Mouse (Mus musculus): ENCODE measurements around the gene Cenps. TPM values are rescaled to one million over a fixed set of nuclear protein-coding genes. Genes with fewer than 3 reads are reported as not detected.

The Cenps gene
- total and polyA plus RNA-seq, 3 experiments, result 19.5 to 74.6 (median 43.7) TPM

DNA sequence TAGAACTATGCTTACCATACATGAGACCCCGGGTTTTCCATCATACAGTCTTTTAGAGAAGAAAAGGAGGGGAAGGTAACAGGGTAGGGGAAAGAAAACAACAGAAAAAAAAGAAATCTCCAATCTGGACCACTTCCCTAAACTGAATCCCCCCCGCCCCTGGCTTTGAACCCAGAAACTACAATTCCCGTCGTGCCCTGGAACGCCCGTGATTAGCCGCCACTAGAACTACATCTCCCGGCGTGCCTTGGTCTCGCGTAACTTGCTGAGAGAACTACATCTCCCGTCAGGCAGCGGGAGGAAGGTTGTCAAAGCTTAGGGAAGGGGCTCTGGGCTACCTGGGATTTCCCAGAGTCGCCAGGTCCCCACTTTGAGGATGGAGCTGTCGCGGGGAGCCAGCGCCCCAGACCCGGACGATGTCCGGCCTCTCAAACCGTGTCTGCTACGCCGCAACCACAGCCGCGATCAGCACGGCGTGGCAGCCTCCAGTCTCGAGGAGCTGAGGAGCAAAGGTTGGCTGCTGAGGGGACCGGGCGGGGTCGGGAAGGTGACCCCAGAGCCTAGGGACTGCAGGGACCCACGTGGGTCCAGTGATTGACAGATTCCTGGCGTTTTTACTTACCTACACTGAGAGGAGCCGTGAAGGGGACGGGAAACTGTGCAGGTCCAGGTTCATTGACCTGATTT, 33.4 kb downstream of the Cenps start, which contains the start of gene Dffa:
Gene Dffa (plus strand): TSS at position 272 of the 687 bp plus-strand sequence.
- DNase-seq (ENCODE audit: extremely low read depth), result peak; percentile 93
- peak within 1 kb of the TSS; percentile 75 for H3K9ac ChIP-seq (ENCODE audit: insufficient read depth, low read depth)
- H3K9me3 ChIP-seq (replicated peaks; ENCODE audit: low read length), result no peaks in the 10 kb centered on the region
- dilution Hi-C loops (cut with MboI; ENCODE audit: extremely low pct_ligation_motif_present, extremely low pct_unique_long_range_greater_than_20kb, low sequenced_read_pairs) (no loop called here), in situ Hi-C loops (cut with MboI; ENCODE audit: low pct_ligation_motif_present, low pct_unique_long_range_greater_than_20kb, low sequenced_read_pairs) (no loop called here)
- TF ChIP-seq NELFE (IDR thresholded peaks at IDR 0.05; ENCODE audit: low read depth, low read length), result peak; percentile 55; the same call in 1 of the 2 replicates
- no peak for TF ChIP-seq RAD21 (IDR thresholded peaks at IDR 0.05; ENCODE audit: low read depth, low read length)
- no peak for TF ChIP-seq JUN (IDR thresholded peaks at IDR 0.05; ENCODE audit: insufficient read depth, low read depth, low read length)
- no peak for TF ChIP-seq SMC3 (IDR thresholded peaks at IDR 0.05; ENCODE audit: low read depth, low read length)
- TF ChIP-seq MAZ (IDR thresholded peaks at IDR 0.05; ENCODE audit: low read depth, low read length), result no peak; the same call in 1 of the 2 replicates
- TF ChIP-seq ZNF384 (IDR thresholded peaks at IDR 0.05; ENCODE audit: low read depth, low read length), result peak; percentile 72
- TF ChIP-seq UBTF (IDR thresholded peaks at IDR 0.05; ENCODE audit: low read depth, low read length), result no peak
- no peak for TF ChIP-seq ZKSCAN1 (IDR thresholded peaks at IDR 0.05; ENCODE audit: borderline replicate concordance, low read depth, low read length)
- peak; percentile 66 for TF ChIP-seq BHLHE40 (IDR thresholded peaks at IDR 0.05; ENCODE audit: low read depth, low read length)
- peak; percentile 38; the same call in 1 of the 2 replicates for TF ChIP-seq USF1 (IDR thresholded peaks at IDR 0.05; ENCODE audit: low read depth, low read length)
- peak; percentile 99 for TF ChIP-seq HCFC1 (IDR thresholded peaks at IDR 0.05; ENCODE audit: low read depth, low read length)
- TF ChIP-seq EP300 (IDR thresholded peaks at IDR 0.05; ENCODE audit: low read length), result no peak
- peak; percentile 43; the same call in 1 of the 2 replicates for TF ChIP-seq NRF1 (IDR thresholded peaks at IDR 0.05; ENCODE audit: low read depth, low read length)
- TF ChIP-seq MAX (IDR thresholded peaks at IDR 0.05; ENCODE audit: low read length), result no peak
- no peak for TF ChIP-seq RCOR1 (conservative IDR thresholded peaks at IDR 0.05; ENCODE audit: low read depth, low read length)
- peak; percentile 100 for TF ChIP-seq KAT2A (IDR thresholded peaks at IDR 0.05; ENCODE audit: insufficient replicate concordance, low read length)
- peak; percentile 95 for TF ChIP-seq SIN3A (IDR thresholded peaks at IDR 0.05; ENCODE audit: low read length)
- TF ChIP-seq IRF4 (IDR thresholded peaks at IDR 0.05; ENCODE audit: low read depth, low read length), result 0 out of 2 replicates have a peak, but pooled peaks have one; percentile 48
- TF ChIP-seq POLR2A (IDR thresholded peaks at IDR 0.05; ENCODE audit: low read depth, low read length), result peak; percentile 82
- TF ChIP-seq E2F4 (IDR thresholded peaks at IDR 0.05; ENCODE audit: insufficient replicate concordance, low read depth, low read length), result no peak
- peak; percentile 38; the same call in 1 of the 2 replicates for TF ChIP-seq MEF2A (IDR thresholded peaks at IDR 0.05; ENCODE audit: borderline replicate concordance, low read depth, low read length)
- peak; percentile 100 for TF ChIP-seq CHD2 (IDR thresholded peaks at IDR 0.05; ENCODE audit: low read length)
- 0 out of 2 replicates have a peak, but pooled peaks have one; percentile 13 for TF ChIP-seq MYC (IDR thresholded peaks at IDR 0.05; ENCODE audit: low read depth, low read length)
- TF ChIP-seq CTCF (conservative IDR thresholded peaks at IDR 0.05 in 1 of 2, IDR thresholded peaks at IDR 0.05 in 1 of 2; ENCODE audit: low read depth in 2 of 2, low read length in 2 of 2), result no peak
- no peak for TF ChIP-seq MAFK (IDR thresholded peaks at IDR 0.05; ENCODE audit: insufficient replicate concordance, low read length)
- TF ChIP-seq GABPA (IDR thresholded peaks at IDR 0.05; ENCODE audit: insufficient replicate concordance, low read depth, low read length), result peak; percentile 97; the same call in 1 of the 2 replicates
- no peak for TF ChIP-seq ZC3H11A (IDR thresholded peaks at IDR 0.05; ENCODE audit: low read depth, low read length)
- no peak for TF ChIP-seq ETS1 (conservative IDR thresholded peaks at IDR 0.05; ENCODE audit: low read depth, low read length)
- no peak for TF ChIP-seq JUND (conservative IDR thresholded peaks at IDR 0.05; ENCODE audit: low read depth, low read length)
- peak; percentile 85 for TF ChIP-seq ELF1 (IDR thresholded peaks at IDR 0.05; ENCODE audit: low read depth, low read length)
- no peak for TF ChIP-seq PAX5 (IDR thresholded peaks at IDR 0.05; ENCODE audit: low read length)
- peak; percentile 66 for TF ChIP-seq MXI1 (IDR thresholded peaks at IDR 0.05; ENCODE audit: low read depth, low read length)
- TF ChIP-seq TCF12 (IDR thresholded peaks at IDR 0.05; ENCODE audit: low read depth, low read length), result peak; percentile 57; the same call in 1 of the 2 replicates
- no peak for TF ChIP-seq USF2 (conservative IDR thresholded peaks at IDR 0.05; ENCODE audit: low read depth, low read length)
- TF ChIP-seq POLR2AphosphoS2 (IDR thresholded peaks at IDR 0.05; ENCODE audit: low read depth, low read length), result no peak; the same call in 1 of the 2 replicates
- TF ChIP-seq TBP (conservative IDR thresholded peaks at IDR 0.05; ENCODE audit: low read depth, low read length), result 0 out of 2 replicates have a peak, but pooled peaks have one; percentile 55
- peak; percentile 40; the same call in 1 of the 2 replicates for TF ChIP-seq ZMIZ1 (IDR thresholded peaks at IDR 0.05; ENCODE audit: low read depth, low read length)
- TF ChIP-seq CHD1 (IDR thresholded peaks at IDR 0.05; ENCODE audit: low read depth, low read length), result no peak
- peaks cover 18 to 25% of the 10 kb centered on the region in 2 experiments for H3K36me3 ChIP-seq (replicated peaks in 1 of 2; ENCODE audit: control insufficient read depth in 1 of 2, insufficient read depth in 1 of 2, low read length in 1 of 2)
- peaks cover 4% of the 10 kb centered on the region for H3K79me2 ChIP-seq (replicated peaks; ENCODE audit: control insufficient read depth, extremely low read depth, insufficient read depth, poor library complexity, severe bottlenecking)
- peaks cover 0 to 11% of the 10 kb centered on the region in 2 experiments; a peak in 3 of 4 replicates for H3K4me1 ChIP-seq (ENCODE audit: control insufficient read depth in 1 of 2, insufficient read depth in 2 of 2)
- H3K27ac ChIP-seq (ENCODE audit: insufficient read depth, low read depth), result no peak within 1 kb of the TSS
- peak within 1 kb of the TSS; percentile 48 for H3K4me2 ChIP-seq (ENCODE audit: insufficient read depth, low read depth, poor library complexity, severe bottlenecking)
- H3K4me3 ChIP-seq (replicated peaks in 1 of 3; ENCODE audit: low read depth in 2 of 3, low read length in 2 of 3, poor library complexity in 1 of 3), result peak within 1 kb of the TSS; percentile 69 to 93 (median 92)
- H3K27me3 ChIP-seq (replicated peaks), result no peaks in the 10 kb centered on the region

Measured in CH12.LX (cell line).